Mouse (Mus musculus) liver, embryonic 15.5 days (tissue): Measurements from ENCODE around the gene Ccnq. TPM values are rescaled to one million over a fixed set of nuclear protein-coding genes. Genes with fewer than 3 reads are reported as not detected.
"Not testable (repeated sequence)": the region's sequence is repeated elsewhere in the genome, so short reads cannot be mapped to it uniquely, and the experiment has no call there.

ENCODE experiments used
- ATAC-seq: fragments of 200-750 bp; cut with Nextera tagmentation; 2 replicates; pipeline ENCODE4 v1.8.0; 2017; ENCODE audit warnings: moderate number of reproducible peaks, mild to moderate bottlenecking, moderate library complexity; ENCODE audit not compliant: insufficient read depth
- H3K27ac ChIP-seq: fragments of 300-500 bp; sonication (generic); replicated peaks from 2 replicates; pipeline ENCODE4 v1.5.1; 2015; ENCODE audit warnings: mild to moderate bottlenecking, inconsistent platforms
- H3K27me3 ChIP-seq: fragments of 300-500 bp; sonication (generic); 2 replicates; pipeline ENCODE4 v1.6.1; 2015; ENCODE audit warnings: mild to moderate bottlenecking, inconsistent platforms
- H3K36me3 ChIP-seq: fragments of 300-500 bp; sonication (generic); replicated peaks from 2 replicates; pipeline ENCODE4 v1.6.1; 2015; ENCODE audit warnings: moderate library complexity, mild to moderate bottlenecking, inconsistent platforms
- H3K4me1 ChIP-seq: fragments of 300-500 bp; sonication (generic); replicated peaks from 2 replicates; pipeline ENCODE4 v1.6.1; 2015; ENCODE audit warnings: inconsistent platforms
- H3K4me2 ChIP-seq: fragments of 300-500 bp; sonication (generic); 2 replicates; pipeline ENCODE4 v1.6.1; 2015; ENCODE audit warnings: moderate library complexity, mild to moderate bottlenecking, inconsistent platforms
- H3K4me3 ChIP-seq: fragments of 300-500 bp; sonication (generic); replicated peaks from 2 replicates; pipeline ENCODE4 v1.5.1; 2015; ENCODE audit warnings: mild to moderate bottlenecking, inconsistent platforms
- H3K9ac ChIP-seq: fragments of 300-500 bp; sonication (generic); 2 replicates; pipeline ENCODE4 v1.6.1; 2015; ENCODE audit warnings: moderate library complexity, mild to moderate bottlenecking, inconsistent platforms
- H3K9me3 ChIP-seq: fragments of 300-500 bp; sonication (generic); replicated peaks from 2 replicates; pipeline ENCODE4 v1.6.1; 2016; ENCODE audit warnings: inconsistent platforms
- WGBS: fragments of 180-500 bp; shearing (Covaris S2); methylation state at CpG from one replicate; pipeline ENCODE4 v1.1.7; 2015; ENCODE audit warnings: mixed read lengths; ENCODE audit not compliant: insufficient replicate concordance; 5-methylcytosine and 5-hydroxymethylcytosine counted together
- polyA plus RNA-seq: library from polyadenylated mRNA; unstranded; fragments of >200 nt; fragmentation: Nextera tagmentation; extraction: Ambion mirVana; gene quantifications from 2 replicates; pipeline ENCODE4 v1.2.1, GENCODE M21; 2015

The Ccnq gene
- polyA plus RNA-seq, 1 experiment from 2014 or later, result 16.5 TPM

- no peak overlapping the region for H3K9ac ChIP-seq
- H3K4me3 ChIP-seq, result no peak overlapping the region
- H3K4me2 ChIP-seq, result no peak overlapping the region
- no peaks in the 10 kb centered on the region for H3K9me3 ChIP-seq
- H3K4me1 ChIP-seq, result no peaks in the 10 kb centered on the region
- WGBS, result 63% methylated on average over 9 of the region's 9 CpGs
- no peaks in the 10 kb centered on the region for H3K27me3 ChIP-seq
- H3K36me3 ChIP-seq, result no peaks in the 10 kb centered on the region
- no peak for ATAC-seq
- H3K27ac ChIP-seq, result no peak overlapping the region
Measured at GRCm38 (mm10) chr11:78761086-78761485, 9.6 kb upstream of the Ccnq start.

DNA sequence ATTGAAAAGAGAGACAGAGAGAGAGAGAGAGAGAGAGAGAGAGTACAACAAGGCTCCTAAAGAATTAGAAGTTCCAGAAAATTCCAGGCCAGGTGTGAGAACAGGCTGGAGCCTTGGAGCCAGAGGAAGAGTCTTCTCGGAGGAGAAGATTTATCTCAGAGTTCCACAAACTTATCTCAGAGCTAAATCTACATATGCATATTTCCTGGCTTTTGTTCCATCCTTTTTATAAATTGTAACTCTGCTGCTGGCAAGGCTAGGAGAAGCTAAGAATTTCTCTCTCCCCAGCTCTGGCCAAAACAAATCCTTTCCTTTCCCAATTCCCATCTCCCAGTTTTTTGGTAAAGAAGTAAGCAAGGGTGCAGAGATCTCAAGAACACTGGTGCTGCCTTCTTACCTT lies 3.8 kb upstream of the Ccnq start:
- no peak overlapping the region for H3K4me2 ChIP-seq
- H3K9ac ChIP-seq, result no peak overlapping the region
- no peak for ATAC-seq
- H3K4me1 ChIP-seq, result peaks cover 23% of the 10 kb centered on the region
- no peaks in the 10 kb centered on the region for H3K36me3 ChIP-seq
- no peaks in the 10 kb centered on the region for H3K27me3 ChIP-seq
- WGBS, result 17% methylated on average over 1 of the region's 1 CpGs
- no peaks in the 10 kb centered on the region for H3K9me3 ChIP-seq
- no peak overlapping the region for H3K27ac ChIP-seq
- no peak overlapping the region for H3K4me3 ChIP-seq

DNA sequence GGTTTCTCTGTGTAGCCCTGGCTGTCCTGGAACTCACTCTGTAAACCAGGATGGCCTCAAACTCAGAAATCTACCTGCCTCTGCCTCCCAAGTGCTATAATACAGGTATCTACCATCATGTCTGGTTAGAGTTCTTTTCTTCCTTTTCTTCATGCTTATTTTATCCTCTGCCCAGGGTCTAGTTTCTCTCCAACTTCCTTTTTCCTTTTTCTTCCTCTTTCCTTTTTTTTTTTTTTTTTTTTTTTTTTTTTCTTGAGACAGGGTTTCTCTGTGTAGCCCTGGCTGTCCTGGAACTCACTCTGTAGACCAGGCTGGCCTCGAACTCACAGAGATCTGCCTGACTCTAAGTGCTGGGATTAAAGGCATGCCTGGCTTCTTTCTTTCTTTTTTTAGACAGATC lies 2.6 kb upstream of the Ccnq start:
- H3K36me3 ChIP-seq, H3K9me3 ChIP-seq, H3K27ac ChIP-seq, H3K4me3 ChIP-seq, H3K4me2 ChIP-seq, ATAC-seq, H3K9ac ChIP-seq, H3K27me3 ChIP-seq: not testable (repeated sequence)
- WGBS, result 46% methylated on average over 1 of the region's 1 CpGs
- peaks cover 23% of the 10 kb centered on the region for H3K4me1 ChIP-seq

GRCm38 (mm10) chr11:78753183-78753582 lies 1.7 kb upstream of the Ccnq start:
- H3K9ac ChIP-seq, result no peak overlapping the region
- 0 out of 2 replicates have a peak, but pooled peaks cover 7% of the 10 kb centered on the region for H3K36me3 ChIP-seq
- H3K27me3 ChIP-seq, result no peaks in the 10 kb centered on the region
- no peaks in the 10 kb centered on the region for H3K9me3 ChIP-seq
- no peak overlapping the region for H3K4me2 ChIP-seq
- peaks cover 23% of the 10 kb centered on the region for H3K4me1 ChIP-seq
- H3K4me3 ChIP-seq, result no peak overlapping the region
- no peak for ATAC-seq
- no peak overlapping the region for H3K27ac ChIP-seq
- 63% methylated on average over 1 of the region's 1 CpGs for WGBS

GRCm38 (mm10) chr11:78751843-78752203 lies 294 bp upstream of the Ccnq start:
- WGBS, result 1% methylated on average over 2 of the region's 2 CpGs
- Histone ChIP-seq H3K9ac (peak overlapping the region; percentile 69), H3K27me3 (no peaks in the 10 kb centered on the region), H3K4me1 (peaks cover 23% of the 10 kb centered on the region), H3K27ac (no peak overlapping the region), H3K36me3 (peaks cover 7% of the 10 kb centered on the region; the same call in 1 of the 2 replicates), H3K9me3 (no peaks in the 10 kb centered on the region), H3K4me2 (peak overlapping the region; percentile 83), H3K4me3 (peak overlapping the region; percentile 82)
- ATAC-seq, result no peak

DNA sequence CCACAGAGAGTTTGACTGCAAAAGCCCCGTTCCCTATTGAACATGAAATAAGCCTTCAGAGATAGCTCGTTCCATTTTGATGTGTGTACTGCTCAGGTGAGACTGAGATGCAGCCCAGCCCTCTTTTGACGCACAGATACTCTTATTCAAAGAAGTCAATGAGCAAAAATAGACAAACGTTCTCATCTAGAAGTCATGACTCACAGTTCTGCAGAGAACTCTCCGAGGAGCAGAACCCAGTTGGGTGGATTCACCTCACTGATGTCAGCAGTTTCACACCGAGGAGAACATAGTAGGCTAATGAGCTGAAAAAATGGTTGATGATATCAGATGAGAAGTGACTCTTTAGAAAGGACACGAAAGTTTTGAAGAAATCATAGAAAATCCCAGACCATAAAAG lies 5.3 kb downstream of the Ccnq start:
- 69% methylated on average over 7 of the region's 7 CpGs for WGBS

DNA sequence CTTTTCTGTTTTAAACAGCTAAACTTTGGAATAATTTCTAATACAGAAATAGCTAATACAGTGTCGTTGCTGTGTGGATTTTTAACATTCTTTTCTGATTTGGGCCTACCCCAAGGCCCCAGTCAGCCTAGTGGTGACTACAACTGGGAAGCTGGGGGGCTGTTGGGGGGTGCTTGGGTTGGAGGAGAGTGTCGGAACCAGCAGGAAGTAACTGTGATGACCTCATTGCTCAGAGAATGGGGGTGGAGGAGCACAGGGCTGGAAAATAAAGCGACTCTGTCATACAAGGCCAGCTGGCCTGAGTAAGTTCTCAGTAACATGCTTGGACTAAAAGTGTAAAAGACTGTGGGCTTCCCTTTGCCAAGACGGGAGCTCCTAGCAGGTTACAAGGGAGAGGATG lies 6.1 kb downstream of the Ccnq start:
- H3K9me3 ChIP-seq, result no peaks in the 10 kb centered on the region
- no peak for ATAC-seq

More for the DNA sequence above, 5.3 kb downstream of the Ccnq start:
- Histone ChIP-seq H3K4me2 (no peak overlapping the region), H3K4me3 (no peak overlapping the region), H3K27me3 (no peaks in the 10 kb centered on the region), H3K4me1 (peaks cover 9% of the 10 kb centered on the region), H3K9ac (no peak overlapping the region), H3K27ac (no peak overlapping the region), H3K36me3 (peaks cover 7% of the 10 kb centered on the region; the same call in 1 of the 2 replicates), H3K9me3 (no peaks in the 10 kb centered on the region)
- ATAC-seq, result no peak

GRCm38 (mm10) chr11:78742461-78742860 lies 9.1 kb downstream of the Ccnq start:
- Histone ChIP-seq H3K9me3 (no peaks in the 10 kb centered on the region), H3K9ac (no peak overlapping the region), H3K4me3 (no peak overlapping the region), H3K27ac (no peak overlapping the region), H3K27me3 (no peaks in the 10 kb centered on the region), H3K36me3 (no peaks in the 10 kb centered on the region), H3K4me2 (no peak overlapping the region), H3K4me1 (no peaks in the 10 kb centered on the region)
- ATAC-seq, result no peak
- 56% methylated on average over 3 of the region's 3 CpGs for WGBS

More for the DNA sequence above, 6.1 kb downstream of the Ccnq start:
- H3K4me1 ChIP-seq, result peaks cover 1% of the 10 kb centered on the region
- H3K4me3 ChIP-seq, result no peak overlapping the region
- H3K9ac ChIP-seq, result no peak overlapping the region
- no peak overlapping the region for H3K27ac ChIP-seq
- 51% methylated on average over 4 of the region's 4 CpGs for WGBS
- H3K36me3 ChIP-seq, result peaks cover 7% of the 10 kb centered on the region; the same call in 1 of the 2 replicates
- no peaks in the 10 kb centered on the region for H3K27me3 ChIP-seq
- no peak overlapping the region for H3K4me2 ChIP-seq

GRCm38 (mm10) chr11:78741958-78742357 lies 9.6 kb downstream of the Ccnq start:
- H3K36me3 ChIP-seq, result no peaks in the 10 kb centered on the region
- no peak overlapping the region for H3K27ac ChIP-seq
- no peak overlapping the region for H3K9ac ChIP-seq
- WGBS, result 53% methylated on average over 7 of the region's 7 CpGs
- H3K27me3 ChIP-seq, result no peaks in the 10 kb centered on the region
- H3K4me3 ChIP-seq, result no peak overlapping the region
- no peaks in the 10 kb centered on the region for H3K9me3 ChIP-seq
- H3K4me1 ChIP-seq, result no peaks in the 10 kb centered on the region
- no peak for ATAC-seq
- no peak overlapping the region for H3K4me2 ChIP-seq

DNA sequence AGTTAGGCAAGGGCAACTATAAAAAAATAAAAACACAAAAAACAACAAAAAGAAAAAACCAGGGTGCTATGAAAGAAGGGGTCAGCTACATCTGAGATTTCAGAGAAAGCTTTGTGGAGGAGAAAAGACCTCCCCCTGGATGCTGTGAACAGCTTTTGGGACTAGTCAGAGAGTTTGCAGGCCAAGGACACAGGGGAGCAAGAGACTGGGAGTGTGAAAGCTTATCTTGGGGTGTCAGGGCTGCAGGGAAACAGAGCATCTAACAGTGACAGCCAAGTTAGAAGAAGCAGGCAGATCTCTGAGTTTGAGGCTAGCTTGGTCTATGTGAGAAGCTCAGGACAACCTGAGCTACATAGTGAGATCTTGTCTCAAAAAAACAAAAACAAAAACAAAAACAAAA lies 12.2 kb downstream of the Ccnq start:
- Histone ChIP-seq H3K36me3 (no peaks in the 10 kb centered on the region), H3K4me3 (no peak overlapping the region), H3K4me1 (no peaks in the 10 kb centered on the region), H3K9me3 (no peaks in the 10 kb centered on the region), H3K27ac (no peak overlapping the region), H3K9ac (no peak overlapping the region), H3K27me3 (no peaks in the 10 kb centered on the region), H3K4me2 (no peak overlapping the region)
- ATAC-seq, result no peak

- Histone ChIP-seq H3K36me3 (no peaks in the 10 kb centered on the region), H3K27ac (no peak overlapping the region), H3K9ac (no peak overlapping the region), H3K4me1 (peaks cover 7% of the 10 kb centered on the region), H3K9me3 (no peaks in the 10 kb centered on the region), H3K4me3 (no peak overlapping the region), H3K4me2 (no peak overlapping the region), H3K27me3 (no peaks in the 10 kb centered on the region)
- WGBS, result 54% methylated on average over 3 of the region's 3 CpGs
- ATAC-seq, result no peak
Measured at GRCm38 (mm10) chr11:78736877-78737408, 14.6 kb downstream of the Ccnq start.

DNA sequence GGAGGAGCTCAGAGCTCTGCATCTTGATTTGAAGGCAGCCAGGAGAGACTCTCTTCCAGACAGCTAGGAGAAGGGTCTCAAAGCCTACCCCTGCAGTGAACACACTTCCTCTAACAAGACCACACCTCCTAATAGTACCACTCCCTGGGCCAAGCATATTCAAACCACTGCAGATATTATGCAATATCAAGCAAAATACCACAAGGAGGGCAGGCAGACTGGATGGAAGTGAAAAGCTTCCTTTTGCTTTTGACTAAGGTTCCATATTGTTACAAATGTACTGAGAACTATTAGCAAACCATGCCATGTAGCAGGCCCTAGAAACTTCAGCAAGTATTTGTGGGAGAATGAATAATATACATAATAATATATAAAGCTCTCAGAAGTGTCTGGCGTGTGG lies 16.4 kb downstream of the Ccnq start:
- whole genome bisulfite sequencing, result 75% methylated on average over 1 of the region's 1 CpGs

More for the DNA sequence above, 16.4 kb downstream of the Ccnq start:
- H3K27ac ChIP-seq, result no peak overlapping the region
- H3K4me2 ChIP-seq, result no peak overlapping the region
- no peak for ATAC-seq
- no peak overlapping the region for H3K9ac ChIP-seq
- H3K9me3 ChIP-seq, result no peaks in the 10 kb centered on the region
- no peaks in the 10 kb centered on the region for H3K27me3 ChIP-seq
- no peaks in the 10 kb centered on the region for H3K36me3 ChIP-seq
- H3K4me3 ChIP-seq, result no peak overlapping the region
- peaks cover 7% of the 10 kb centered on the region for H3K4me1 ChIP-seq
